Mouse (Mus musculus) MEL (cell line): ENCODE results near the gene Hectd4.

Source experiments
- CHD1 ChIP-seq: IDR thresholded peaks from 2 replicates; pipeline ENCODE4 v1.6.1; 2012; ENCODE audit warnings: low read depth, mild to moderate bottlenecking, inconsistent platforms, low read length, improper control_type of control experiment
- CTCF ChIP-seq, 3 experiments: IDR thresholded peaks in 2 of 3; conservative IDR thresholded peaks in 1 of 3; 2 replicates each; pipeline ENCODE4 v1.5.1; 2011 to 2012; ENCODE audit warnings: low read length in 3 of 3, low read depth in 2 of 3, mild to moderate bottlenecking in 2 of 3, improper control_type of control experiment in 1 of 3, inconsistent platforms in 1 of 3, mixed read lengths in 1 of 3, moderate library complexity in 1 of 3; ENCODE audit not compliant: control insufficient read depth in 1 of 3, insufficient read depth in 1 of 3, poor library complexity in 1 of 3, severe bottlenecking in 1 of 3
- EP300 ChIP-seq, 2 experiments: IDR thresholded peaks; 2 replicates each; pipeline ENCODE4 v1.6.1; 2011; ENCODE audit warnings: improper control_type of control experiment in 2 of 2, low read length in 2 of 2, low read depth in 1 of 2, mild to moderate bottlenecking in 1 of 2
- GABPA ChIP-seq: IDR thresholded peaks from 2 replicates; pipeline ENCODE4 v1.6.1; 2012; ENCODE audit warnings: low read depth, mild to moderate bottlenecking, inconsistent platforms, low read length, improper control_type of control experiment, moderate library complexity
- MXI1 ChIP-seq: IDR thresholded peaks from 2 replicates; pipeline ENCODE4 v1.6.1; 2011; ENCODE audit warnings: mild to moderate bottlenecking, low read depth, low read length, improper control_type of control experiment
- NRF1 ChIP-seq: IDR thresholded peaks from 2 replicates; pipeline ENCODE4 v1.6.1; 2014; ENCODE audit warnings: low read depth, mild to moderate bottlenecking, inconsistent platforms, low read length, improper control_type of control experiment, moderate library complexity; ENCODE audit not compliant: poor library complexity, insufficient read depth, severe bottlenecking
- POLR2A ChIP-seq, 2 experiments: IDR thresholded peaks; 2 replicates each; pipeline ENCODE4 v1.6.1; 2011 to 2012; ENCODE audit warnings: low read length in 2 of 2, mild to moderate bottlenecking in 2 of 2, control low read depth in 1 of 2, improper control_type of control experiment in 1 of 2, low read depth in 1 of 2, moderate library complexity in 1 of 2; ENCODE audit not compliant: control insufficient read depth in 1 of 2, insufficient read depth in 1 of 2, poor library complexity in 1 of 2
- RAD21 ChIP-seq: IDR thresholded peaks from 2 replicates; pipeline ENCODE4 v1.6.1; 2011; ENCODE audit warnings: mild to moderate bottlenecking, low read depth, low read length, improper control_type of control experiment
- RCOR1 ChIP-seq: IDR thresholded peaks from 2 replicates; pipeline ENCODE4 v1.6.1; 2012; ENCODE audit warnings: low read depth, mild to moderate bottlenecking, inconsistent platforms, low read length, improper control_type of control experiment
- TCF12 ChIP-seq: IDR thresholded peaks from 2 replicates; pipeline ENCODE4 v1.6.1; 2014; ENCODE audit warnings: low read depth, mild to moderate bottlenecking, inconsistent platforms, low read length, improper control_type of control experiment, moderate library complexity
- ZC3H11A ChIP-seq: IDR thresholded peaks from 2 replicates; pipeline ENCODE4 v1.6.1; 2012; ENCODE audit warnings: low read depth, mild to moderate bottlenecking, inconsistent platforms, low read length, improper control_type of control experiment
- ZNF384 ChIP-seq: IDR thresholded peaks from 2 replicates; pipeline ENCODE4 v1.6.1; 2012; ENCODE audit warnings: low read depth, mild to moderate bottlenecking, inconsistent platforms, low read length, improper control_type of control experiment

DNA sequence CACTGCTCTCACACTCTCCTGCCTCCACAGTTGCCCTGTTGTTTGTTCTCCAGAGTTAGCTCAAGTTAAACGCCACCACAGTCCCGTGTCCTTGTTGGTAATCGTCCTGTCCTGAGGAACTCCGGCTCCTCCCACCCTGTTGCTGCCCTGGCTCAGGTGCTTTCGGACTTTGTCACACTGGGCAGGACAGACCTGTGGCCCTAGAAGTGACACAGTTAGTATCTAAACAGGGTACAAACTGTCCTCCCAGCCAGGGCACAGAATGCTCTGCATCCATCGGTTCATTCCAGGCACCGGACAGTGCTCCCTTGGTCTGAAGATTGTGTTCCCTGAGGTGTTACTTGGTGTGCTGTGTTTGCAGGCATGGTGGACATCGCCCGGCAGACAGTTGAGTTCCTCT is 114.0 kb downstream of the Hectd4 start:
- TF ChIP-seq ZC3H11A, result no peak
- TF ChIP-seq CTCF (IDR thresholded peaks at IDR 0.05 in 2 of 3, conservative IDR thresholded peaks at IDR 0.05 in 1 of 3; ENCODE audit: control insufficient read depth in 1 of 3, insufficient read depth in 1 of 3, low read depth in 2 of 3, low read length in 3 of 3, poor library complexity in 1 of 3, severe bottlenecking in 1 of 3), result no peak
- no peak for TF ChIP-seq GABPA
- TF ChIP-seq RAD21, result no peak
- no peak for TF ChIP-seq POLR2A (IDR thresholded peaks at IDR 0.05; ENCODE audit: control insufficient read depth in 1 of 2, insufficient read depth in 1 of 2, low read depth in 1 of 2, low read length in 2 of 2, poor library complexity in 1 of 2)
- TF ChIP-seq ZNF384, result no peak
- TF ChIP-seq NRF1, result no peak
- TF ChIP-seq RCOR1, result no peak
- TF ChIP-seq CHD1, result no peak
- TF ChIP-seq MXI1, result no peak
- no peak for TF ChIP-seq TCF12
- TF ChIP-seq EP300 (IDR thresholded peaks at IDR 0.05; ENCODE audit: low read depth in 1 of 2, low read length in 2 of 2), result no peak
